Mouse (Mus musculus): Measurements from ENCODE around the gene Nckap5. TPM values are rescaled to one million over a fixed set of nuclear protein-coding genes. Genes with fewer than 3 reads are reported as not detected.
"Not testable (repeated sequence)": the region's sequence is repeated elsewhere in the genome, so short reads cannot be mapped to it uniquely, and the experiment has no call there.

Nckap5 gene
- total and polyA plus RNA-seq, 3 experiments = not detected

DNA sequence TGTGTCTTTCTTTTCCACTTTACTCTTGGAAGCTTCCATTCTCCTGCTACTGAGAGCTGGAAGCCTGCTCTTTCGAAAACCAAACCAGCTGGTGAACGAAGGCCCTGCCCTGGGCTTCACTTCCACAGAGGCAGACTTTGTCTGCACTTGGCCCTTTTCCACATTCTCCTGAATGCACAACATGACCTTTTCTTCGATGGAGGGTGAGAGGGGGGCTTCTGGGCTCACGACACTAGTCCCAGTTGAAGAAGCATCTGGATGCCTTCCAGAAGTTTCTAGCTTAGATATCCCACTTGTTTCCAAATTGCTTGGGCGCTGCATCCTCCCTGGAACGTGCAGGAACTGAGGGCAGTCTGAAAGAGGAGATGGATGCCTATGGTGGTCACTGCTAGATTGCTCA is 806.1 kb downstream of the Nckap5 start:
- in situ Hi-C loops (cut with MboI; ENCODE audit: low pct_ligation_motif_present, low pct_unique_long_range_greater_than_20kb, low sequenced_read_pairs) = no loop called here
- dilution Hi-C loops (cut with MboI; ENCODE audit: extremely low pct_ligation_motif_present, extremely low pct_unique_long_range_greater_than_20kb, low sequenced_read_pairs) = no loop called here

DNA sequence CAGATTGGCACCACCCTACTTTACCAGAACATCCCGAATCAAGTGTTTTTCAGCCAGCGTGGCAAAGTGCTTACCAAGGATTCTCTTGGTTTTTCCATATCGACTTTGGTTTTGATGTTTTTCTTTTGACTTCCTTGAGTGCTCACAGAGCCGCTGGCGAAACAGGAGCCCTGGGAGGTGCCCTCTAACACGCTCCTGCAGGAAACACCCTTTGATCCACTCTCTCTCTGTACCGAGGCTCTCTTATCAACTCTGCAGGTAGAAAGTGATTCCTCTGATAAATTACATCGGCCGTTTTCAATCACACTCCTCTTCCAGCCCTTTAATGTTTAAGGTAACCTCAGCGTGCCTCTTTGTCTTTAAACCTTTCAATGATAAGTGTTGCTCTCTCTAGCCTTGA is 807.6 kb downstream of the Nckap5 start:
- TF ChIP-seq ELF1 (IDR thresholded peaks at IDR 0.05; ENCODE audit: low read depth, low read length) = no peak
- TF ChIP-seq E2F4 (IDR thresholded peaks at IDR 0.05; ENCODE audit: insufficient replicate concordance, low read depth, low read length) = no peak
- no peak for TF ChIP-seq TCF12 (IDR thresholded peaks at IDR 0.05; ENCODE audit: low read depth, low read length)
- TF ChIP-seq CTCF (conservative IDR thresholded peaks at IDR 0.05 in 1 of 2, IDR thresholded peaks at IDR 0.05 in 1 of 2; ENCODE audit: low read depth in 2 of 2, low read length in 2 of 2) = no peak
- no peak for TF ChIP-seq SMC3 (IDR thresholded peaks at IDR 0.05; ENCODE audit: low read depth, low read length)
- no peak for TF ChIP-seq MYC (IDR thresholded peaks at IDR 0.05; ENCODE audit: low read depth, low read length)
- no peak for TF ChIP-seq CHD1 (IDR thresholded peaks at IDR 0.05; ENCODE audit: low read depth, low read length)
- Histone ChIP-seq H3K79me2 (replicated peaks; ENCODE audit: control insufficient read depth, extremely low read depth, insufficient read depth, poor library complexity, severe bottlenecking) (no peaks in the 10 kb centered on the region), H3K9ac (ENCODE audit: insufficient read depth, low read depth) (no peak overlapping the region), H3K4me2 (ENCODE audit: insufficient read depth, low read depth, poor library complexity, severe bottlenecking) (no peak overlapping the region), H3K27ac (ENCODE audit: insufficient read depth, low read depth) (no peak overlapping the region), H3K4me1 (ENCODE audit: control insufficient read depth in 1 of 2, insufficient read depth in 2 of 2) (no peaks in the 10 kb centered on the region), H3K36me3 (replicated peaks in 1 of 2; ENCODE audit: control insufficient read depth in 1 of 2, insufficient read depth in 1 of 2, low read length in 1 of 2) (no peaks in the 10 kb centered on the region), H3K27me3 (replicated peaks) (no peaks in the 10 kb centered on the region), H3K9me3 (replicated peaks; ENCODE audit: low read length) (peaks cover 70% of the 10 kb centered on the region), H3K4me3 (replicated peaks in 1 of 3; ENCODE audit: low read depth in 2 of 3, low read length in 2 of 3, poor library complexity in 1 of 3) (no peak overlapping the region)
- dilution Hi-C loops (cut with MboI; ENCODE audit: extremely low pct_ligation_motif_present, extremely low pct_unique_long_range_greater_than_20kb, low sequenced_read_pairs) = no loop called here
- in situ Hi-C loops (cut with MboI; ENCODE audit: low pct_ligation_motif_present, low pct_unique_long_range_greater_than_20kb, low sequenced_read_pairs) = no loop called here
- no peak for DNase-seq (ENCODE audit: extremely low read depth)

More for the DNA sequence above, 806.1 kb downstream of the Nckap5 start:
- TF ChIP-seq EP300 (IDR thresholded peaks at IDR 0.05; ENCODE audit: low read length) = no peak
- TF ChIP-seq POLR2A (IDR thresholded peaks at IDR 0.05; ENCODE audit: low read depth, low read length) = no peak
- no peak for TF ChIP-seq ETS1 (conservative IDR thresholded peaks at IDR 0.05; ENCODE audit: low read depth, low read length)
- no peak for TF ChIP-seq NRF1 (IDR thresholded peaks at IDR 0.05; ENCODE audit: low read depth, low read length)
- TF ChIP-seq CHD1 (IDR thresholded peaks at IDR 0.05; ENCODE audit: low read depth, low read length) = no peak
- TF ChIP-seq PAX5 (IDR thresholded peaks at IDR 0.05; ENCODE audit: low read length) = no peak
- no peak for TF ChIP-seq USF1 (IDR thresholded peaks at IDR 0.05; ENCODE audit: low read depth, low read length)
- no peak for TF ChIP-seq ZNF384 (IDR thresholded peaks at IDR 0.05; ENCODE audit: low read depth, low read length)
- no peak for TF ChIP-seq MAFK (IDR thresholded peaks at IDR 0.05; ENCODE audit: insufficient replicate concordance, low read length)
- TF ChIP-seq SMC3 (IDR thresholded peaks at IDR 0.05; ENCODE audit: low read depth, low read length) = no peak
- no peak for TF ChIP-seq CTCF (conservative IDR thresholded peaks at IDR 0.05 in 1 of 2, IDR thresholded peaks at IDR 0.05 in 1 of 2; ENCODE audit: low read depth in 2 of 2, low read length in 2 of 2)
- TF ChIP-seq MAZ (IDR thresholded peaks at IDR 0.05; ENCODE audit: low read depth, low read length) = no peak
- no peak for TF ChIP-seq ZC3H11A (IDR thresholded peaks at IDR 0.05; ENCODE audit: low read depth, low read length)
- TF ChIP-seq NELFE (IDR thresholded peaks at IDR 0.05; ENCODE audit: low read depth, low read length) = no peak
- TF ChIP-seq KAT2A (IDR thresholded peaks at IDR 0.05; ENCODE audit: insufficient replicate concordance, low read length) = no peak
- TF ChIP-seq RAD21 (IDR thresholded peaks at IDR 0.05; ENCODE audit: low read depth, low read length) = no peak
- no peaks in the 10 kb centered on the region for H3K36me3 ChIP-seq (replicated peaks in 1 of 2; ENCODE audit: control insufficient read depth in 1 of 2, insufficient read depth in 1 of 2, low read length in 1 of 2)
- no peak overlapping the region for H3K9ac ChIP-seq (ENCODE audit: insufficient read depth, low read depth)
- H3K9me3 ChIP-seq (replicated peaks; ENCODE audit: low read length) = peaks cover 73% of the 10 kb centered on the region
- no peaks in the 10 kb centered on the region for H3K4me1 ChIP-seq (ENCODE audit: control insufficient read depth in 1 of 2, insufficient read depth in 2 of 2)
- DNase-seq (ENCODE audit: extremely low read depth) = no peak
- no peaks in the 10 kb centered on the region for H3K79me2 ChIP-seq (replicated peaks; ENCODE audit: control insufficient read depth, extremely low read depth, insufficient read depth, poor library complexity, severe bottlenecking)
- no peaks in the 10 kb centered on the region for H3K27me3 ChIP-seq (replicated peaks)
- H3K4me2 ChIP-seq (ENCODE audit: insufficient read depth, low read depth, poor library complexity, severe bottlenecking) = no peak overlapping the region
- H3K27ac ChIP-seq (ENCODE audit: insufficient read depth, low read depth) = no peak overlapping the region
- H3K4me3 ChIP-seq (replicated peaks in 1 of 3; ENCODE audit: low read depth in 2 of 3, low read length in 2 of 3, poor library complexity in 1 of 3) = no peak overlapping the region

DNA sequence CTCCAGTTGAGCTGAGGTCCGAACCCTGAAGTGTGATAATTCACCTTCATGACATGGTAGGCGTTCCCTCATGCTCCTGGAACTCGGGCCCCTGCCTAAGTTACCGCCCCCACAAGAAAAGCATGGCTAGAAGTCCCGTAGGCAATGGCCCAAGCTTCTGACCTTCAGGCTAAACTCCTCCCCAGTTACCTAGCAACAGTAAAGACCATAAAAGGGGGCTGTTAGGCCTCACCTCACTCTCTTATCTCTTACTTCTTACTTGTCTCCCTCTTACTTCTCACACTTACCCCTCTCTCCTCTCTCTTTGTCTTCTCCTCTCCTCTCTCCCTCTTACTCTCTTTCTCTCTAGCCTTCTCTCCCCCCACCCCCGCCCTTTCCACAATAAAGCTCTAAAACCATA is 811.9 kb downstream of the Nckap5 start:
- H3K79me2 ChIP-seq (replicated peaks; ENCODE audit: control insufficient read depth, extremely low read depth, insufficient read depth, poor library complexity, severe bottlenecking); in situ Hi-C loops (cut with MboI; ENCODE audit: low pct_ligation_motif_present, low pct_unique_long_range_greater_than_20kb, low sequenced_read_pairs); H3K27ac ChIP-seq (ENCODE audit: insufficient read depth, low read depth); H3K4me2 ChIP-seq (ENCODE audit: insufficient read depth, low read depth, poor library complexity, severe bottlenecking); H3K4me1 ChIP-seq (ENCODE audit: control insufficient read depth in 1 of 2, insufficient read depth in 2 of 2); H3K9ac ChIP-seq (ENCODE audit: insufficient read depth, low read depth); H3K27me3 ChIP-seq (replicated peaks); dilution Hi-C loops (cut with MboI; ENCODE audit: extremely low pct_ligation_motif_present, extremely low pct_unique_long_range_greater_than_20kb, low sequenced_read_pairs); H3K36me3 ChIP-seq (replicated peaks in 1 of 2; ENCODE audit: control insufficient read depth in 1 of 2, insufficient read depth in 1 of 2, low read length in 1 of 2); DNase-seq (ENCODE audit: extremely low read depth); H3K4me3 ChIP-seq (replicated peaks in 1 of 3; ENCODE audit: low read depth in 2 of 3, low read length in 2 of 3, poor library complexity in 1 of 3): not testable (repeated sequence)
- H3K9me3 ChIP-seq (replicated peaks; ENCODE audit: low read length) = peaks cover 57% of the 10 kb centered on the region
